Mouse (Mus musculus) myocyte (in vitro differentiated cells): ENCODE results near the gene Gm42906.

Experiments used
- E2F4 ChIP-seq: IDR thresholded peaks from one replicate; pipeline ENCODE4 v1.6.1; 2011; ENCODE audit warnings: mild to moderate bottlenecking, control low read depth, moderate library complexity; ENCODE audit not compliant: insufficient read depth
- MAX ChIP-seq: IDR thresholded peaks from one replicate; pipeline ENCODE4 v1.6.1; 2011; ENCODE audit warnings: low read depth, mild to moderate bottlenecking, control low read depth
- MYOD1 ChIP-seq, 3 experiments: IDR thresholded peaks; one replicate each; pipeline ENCODE4 v1.6.1; 2011; ENCODE audit warnings: control low read depth in 2 of 3, low read depth in 2 of 3, mild to moderate bottlenecking in 2 of 3, moderate library complexity in 1 of 3; ENCODE audit not compliant: insufficient read length in 2 of 3, control insufficient read depth in 1 of 3
- MYOG ChIP-seq, 3 experiments: IDR thresholded peaks; one replicate each; pipeline ENCODE4 v1.6.1; 2011; ENCODE audit warnings: control low read depth in 2 of 3, low read depth in 2 of 3, mild to moderate bottlenecking in 2 of 3; ENCODE audit not compliant: insufficient read length in 2 of 3, control insufficient read depth in 1 of 3, insufficient read depth in 1 of 3
- POLR2A ChIP-seq: IDR thresholded peaks from one replicate; pipeline ENCODE4 v1.6.1; 2011; ENCODE audit warnings: low read depth, mild to moderate bottlenecking, control low read depth, moderate library complexity; ENCODE audit not compliant: insufficient read length
- TCF12 ChIP-seq: IDR thresholded peaks from one replicate; pipeline ENCODE4 v1.6.1; 2011; ENCODE audit warnings: mild to moderate bottlenecking, control low read depth; ENCODE audit not compliant: poor library complexity, insufficient read depth, severe bottlenecking
- USF1 ChIP-seq: IDR thresholded peaks from one replicate; pipeline ENCODE4 v1.6.1; 2011; ENCODE audit warnings: low read depth, mild to moderate bottlenecking, control low read depth, moderate library complexity

GRCm38 (mm10) chr5:151180176-151180785 is 247.7 kb downstream of the Gm42906 start:
- TF ChIP-seq E2F4, result no peak
- no peak for TF ChIP-seq POLR2A
- no peak for TF ChIP-seq TCF12
- TF ChIP-seq MYOD1 (IDR thresholded peaks at IDR 0.05; ENCODE audit: control insufficient read depth in 1 of 3, insufficient read length in 2 of 3, low read depth in 2 of 3), result no peak
- no peak for TF ChIP-seq MAX
- TF ChIP-seq MYOG (IDR thresholded peaks at IDR 0.05; ENCODE audit: control insufficient read depth in 1 of 3, insufficient read depth in 1 of 3, insufficient read length in 2 of 3, low read depth in 2 of 3), result no peak
- no peak for TF ChIP-seq USF1
